Mouse (Mus musculus) thymus, postnatal 0 days (tissue): ENCODE results near the gene Rasgef1b. TPM values are rescaled to one million over a fixed set of nuclear protein-coding genes. Genes with fewer than 3 reads are reported as not detected.
A peak's percentile ranks its signal among the peaks of the same experiment; 100 is the strongest.

ENCODE experiments used
- DNase-seq: peaks from one replicate; pipeline ENCODE4 v3.0.0-alpha.2; 2015; ENCODE audit warnings: low spot score
- polyA plus RNA-seq: library from polyadenylated mRNA; unstranded; fragments of >200 nt; fragmentation: Nextera tagmentation; extraction: Ambion mirVana; gene quantifications from 2 replicates; pipeline ENCODE4 v1.2.1, GENCODE M21; 2015

Gene Rasgef1b
- 12.0 TPM in 2 replicates for polyA plus RNA-seq

GRCm38 (mm10) chr5:99728649-99729212, at the start of gene Rasgef1b:
Gene Rasgef1b (minus strand): TSS chr5:99729065.
- DNase-seq = peak; percentile 57

GRCm38 (mm10) chr5:99775342-99775741, 46.5 kb upstream of the Rasgef1b start:
- no peak for DNase-seq

GRCm38 (mm10) chr5:99773265-99773664, 44.4 kb upstream of the Rasgef1b start:
- DNase-seq = no peak

DNA sequence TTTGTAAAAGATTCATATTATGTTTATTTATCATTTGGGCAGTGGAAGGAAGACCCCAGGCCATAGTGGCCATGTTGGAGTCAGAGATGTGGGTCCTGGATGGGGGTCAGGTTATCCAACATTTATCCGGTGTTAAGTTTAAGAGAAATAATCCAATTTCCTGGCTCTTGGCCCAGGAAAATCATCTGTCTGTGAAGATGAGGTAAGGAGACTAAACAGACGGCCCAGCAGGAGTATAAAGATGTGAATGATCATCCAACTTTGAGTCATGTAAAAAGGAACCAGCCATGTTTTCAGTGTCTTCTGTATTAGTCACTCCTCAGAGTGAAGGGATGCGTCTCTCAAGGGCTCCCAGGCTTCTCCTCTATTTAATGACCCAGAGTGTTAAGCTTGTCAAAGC, 35.4 kb upstream of the Rasgef1b start:
- no peak for DNase-seq

GRCm38 (mm10) chr5:99758859-99759258, 30.0 kb upstream of the Rasgef1b start:
- no peak for DNase-seq

- DNase-seq = no peak
These were observed 25.0 kb upstream of the Rasgef1b start for GRCm38 (mm10) chr5:99753843-99754242.

DNA sequence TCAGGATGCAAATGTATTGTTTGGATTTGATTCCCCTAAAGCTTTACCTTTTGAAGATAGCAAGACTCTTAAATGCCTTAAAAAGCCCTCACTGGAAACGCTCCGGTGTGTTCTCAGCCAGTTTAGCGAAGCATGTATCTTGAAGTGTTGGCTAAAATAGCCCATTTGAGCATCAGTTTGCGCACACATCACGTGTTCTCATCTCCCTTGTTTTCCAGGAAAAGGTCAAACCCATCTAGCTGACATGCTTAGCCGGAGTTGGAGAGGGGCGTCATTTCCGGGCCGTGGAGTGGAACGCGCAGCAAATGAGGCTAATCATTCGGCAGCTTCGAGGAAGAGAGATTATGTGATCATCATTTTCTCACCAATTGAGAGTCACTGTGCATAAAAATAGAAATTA, 24.5 kb upstream of the Rasgef1b start:
- DNase-seq = no peak

- DNase-seq = no peak
These were observed 23.9 kb upstream of the Rasgef1b start for GRCm38 (mm10) chr5:99752670-99753231.

DNA sequence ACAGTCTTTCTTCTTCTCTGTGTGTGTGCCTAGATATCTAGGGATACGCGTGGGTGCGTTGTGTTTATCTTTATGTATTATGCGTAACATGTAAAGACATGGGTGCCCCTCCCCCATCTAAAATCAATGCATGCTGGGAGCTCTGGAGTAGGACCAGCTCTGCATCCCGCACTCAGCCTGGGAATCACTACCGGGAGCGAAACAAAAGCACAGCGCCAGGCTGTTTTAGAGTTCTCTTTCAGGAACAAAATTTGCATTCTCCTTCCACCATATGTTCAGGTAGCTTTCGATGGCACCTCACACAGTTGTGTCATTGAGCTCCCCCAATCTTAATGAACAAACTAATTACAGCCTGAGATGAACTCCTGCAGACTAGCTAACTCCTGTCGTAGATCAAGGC, 19.6 kb upstream of the Rasgef1b start:
- DNase-seq = no peak

DNA sequence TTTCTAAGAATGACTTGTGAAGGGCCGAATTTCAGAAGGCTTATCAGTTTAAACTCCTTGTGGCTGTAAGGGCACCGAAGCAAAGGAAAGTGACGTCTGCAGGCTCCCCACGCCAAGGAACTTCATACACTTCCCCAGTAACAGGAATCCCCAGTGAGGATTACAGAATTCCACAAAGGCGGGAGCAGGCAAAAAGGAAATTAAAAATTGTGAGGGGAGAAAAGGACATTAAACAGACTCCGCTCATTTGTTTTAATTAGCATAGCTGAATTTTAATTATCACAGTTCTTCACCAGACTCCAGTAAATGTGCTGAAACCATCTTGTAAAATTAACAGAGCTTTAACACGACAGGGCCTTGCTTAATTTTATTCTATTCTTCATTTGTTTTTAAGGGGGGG, 17.2 kb upstream of the Rasgef1b start:
- DNase-seq = no peak

DNA sequence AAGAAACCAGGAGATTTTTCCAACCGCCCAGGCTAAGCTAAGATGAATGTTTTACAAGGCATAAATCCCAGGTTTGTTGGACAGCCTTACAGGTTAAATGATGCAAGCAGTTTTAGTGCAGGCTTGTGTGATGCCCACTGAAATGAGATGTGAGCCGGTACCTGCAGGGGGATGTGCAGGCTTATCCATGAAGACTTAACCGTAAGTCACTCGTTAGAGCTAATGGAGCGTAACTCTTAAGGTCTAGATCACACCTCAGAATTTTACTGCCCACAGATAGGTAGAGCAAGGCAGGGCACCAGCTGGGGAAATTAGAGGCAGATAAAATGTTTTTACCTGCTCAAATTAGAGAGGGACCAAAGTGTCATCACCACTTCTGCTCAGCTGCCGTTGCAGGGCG, 14.0 kb upstream of the Rasgef1b start:
- no peak for DNase-seq

- no peak for DNase-seq
These were observed 13.2 kb upstream of the Rasgef1b start for GRCm38 (mm10) chr5:99742056-99742455.

- DNase-seq = no peak
These were observed 9.3 kb upstream of the Rasgef1b start for GRCm38 (mm10) chr5:99737937-99738727.

DNA sequence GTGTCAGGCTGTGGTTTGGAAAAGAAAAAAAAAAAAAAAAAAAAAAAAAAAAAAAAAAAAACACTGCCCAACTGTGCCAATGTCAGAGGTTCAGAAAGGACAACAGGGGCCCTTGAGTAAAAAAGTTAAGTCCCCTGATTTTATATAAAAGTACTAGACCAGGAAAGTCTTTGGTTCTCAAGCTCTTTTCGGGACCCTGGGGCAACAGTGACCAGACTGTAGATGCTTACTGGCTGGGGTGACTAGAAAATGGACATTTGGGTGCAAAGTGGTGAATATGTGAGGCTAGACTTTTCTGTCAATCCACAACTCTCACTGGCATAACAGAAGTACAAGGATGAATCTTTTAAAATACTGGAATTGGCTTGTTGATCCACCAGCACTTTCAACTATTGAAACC, 1.1 kb upstream of the Rasgef1b start:
- DNase-seq = no peak

DNA sequence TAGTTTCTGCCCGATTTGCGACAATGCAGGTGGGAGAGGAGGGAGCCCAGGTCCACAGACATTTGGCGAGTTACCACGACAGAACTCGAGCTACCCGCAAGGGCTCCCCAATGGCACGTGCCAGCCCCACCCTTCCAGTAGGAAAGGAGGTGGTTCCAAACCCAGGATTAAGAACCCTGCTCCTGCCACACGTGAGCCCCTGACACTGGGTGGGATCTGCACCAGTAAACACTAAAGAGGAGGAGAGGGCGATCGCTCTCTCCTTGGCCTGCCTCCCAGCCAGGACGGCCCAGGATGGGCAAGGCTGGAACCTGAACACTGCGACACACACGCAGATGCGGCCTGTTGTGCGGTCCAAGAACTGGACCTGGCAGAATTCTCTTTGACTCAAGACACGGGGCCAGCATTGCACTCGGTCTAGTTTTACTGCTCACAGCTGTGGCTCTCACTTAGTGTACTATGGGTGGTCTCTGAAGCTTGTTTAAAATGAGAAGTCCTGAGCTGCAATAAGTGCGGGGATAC, 557 bp upstream of the Rasgef1b start:
- DNase-seq = peak; percentile 4

GRCm38 (mm10) chr5:99728027-99728451, 826 bp downstream of the Rasgef1b start:
- DNase-seq = peak; percentile 1

DNA sequence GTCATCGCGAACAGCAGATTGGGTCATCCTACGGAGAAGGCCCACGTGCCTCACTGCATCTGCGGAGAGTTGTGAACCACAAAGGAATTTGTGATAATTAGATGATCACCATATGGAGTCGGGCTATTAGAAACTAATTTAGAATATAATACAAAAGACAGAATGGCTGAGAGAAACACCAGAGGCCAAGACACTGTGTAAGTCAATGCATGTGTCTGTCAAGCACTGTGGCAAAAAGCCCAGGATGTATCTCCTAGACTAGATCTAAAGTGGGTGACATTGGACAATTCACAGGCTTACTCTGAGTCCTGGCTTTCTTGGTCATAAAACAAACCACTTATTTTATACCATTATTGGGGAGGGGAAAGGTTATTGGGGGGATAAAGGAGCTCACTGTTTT, 4.9 kb downstream of the Rasgef1b start:
- no peak for DNase-seq

DNA sequence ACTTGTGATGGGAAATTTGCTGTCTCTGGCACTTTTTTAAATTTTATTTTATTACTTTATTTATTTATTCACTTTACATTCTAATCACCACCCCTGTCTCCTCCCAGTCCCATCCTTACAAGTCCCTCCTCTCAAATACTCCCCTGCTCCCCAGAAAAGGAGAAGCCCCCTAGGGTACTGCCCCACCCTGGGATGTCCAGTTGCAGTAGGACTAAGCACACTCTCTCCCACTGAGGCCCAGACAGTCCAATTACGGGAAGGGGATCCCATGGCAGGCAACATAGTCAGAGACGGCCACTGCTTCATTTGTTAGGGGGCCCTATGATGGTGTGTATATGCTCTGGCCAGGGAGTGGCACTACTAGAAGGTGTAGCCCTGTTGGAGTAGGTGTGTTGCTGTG, 6.6 kb downstream of the Rasgef1b start:
- no peak for DNase-seq

GRCm38 (mm10) chr5:99720554-99720953, 8.3 kb downstream of the Rasgef1b start:
- no peak for DNase-seq

- no peak for DNase-seq
These were observed 10.9 kb downstream of the Rasgef1b start for GRCm38 (mm10) chr5:99717917-99718316.

GRCm38 (mm10) chr5:99715281-99715744, 13.6 kb downstream of the Rasgef1b start:
- DNase-seq = no peak

DNA sequence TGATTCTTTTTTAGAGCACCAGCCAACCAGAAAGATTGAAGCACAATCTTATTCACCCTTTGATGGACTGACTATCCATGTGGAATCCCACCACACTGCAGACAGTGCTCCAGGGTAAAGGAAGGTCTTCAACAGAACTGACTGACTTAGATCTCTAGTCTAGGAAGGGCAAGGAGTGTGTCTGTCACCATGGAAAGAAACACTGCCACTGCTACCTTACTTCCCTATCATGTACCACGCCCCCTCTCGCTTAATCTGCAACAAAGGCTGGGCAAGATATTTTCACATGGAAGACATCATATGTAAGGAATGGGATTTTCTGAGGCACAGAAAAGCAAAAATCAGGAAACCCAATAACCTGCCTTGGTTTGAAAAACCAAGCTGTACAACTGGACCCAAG, 16.9 kb downstream of the Rasgef1b start:
- no peak for DNase-seq
